Mouse (Mus musculus): Measurements from ENCODE around the gene Kcnk3. TPM values are rescaled to one million over a fixed set of nuclear protein-coding genes. Genes with fewer than 3 reads are reported as not detected.

Gene Kcnk3
- polyA plus RNA-seq, 1 experiment from 2014 or later: 0.26 TPM

DNA sequence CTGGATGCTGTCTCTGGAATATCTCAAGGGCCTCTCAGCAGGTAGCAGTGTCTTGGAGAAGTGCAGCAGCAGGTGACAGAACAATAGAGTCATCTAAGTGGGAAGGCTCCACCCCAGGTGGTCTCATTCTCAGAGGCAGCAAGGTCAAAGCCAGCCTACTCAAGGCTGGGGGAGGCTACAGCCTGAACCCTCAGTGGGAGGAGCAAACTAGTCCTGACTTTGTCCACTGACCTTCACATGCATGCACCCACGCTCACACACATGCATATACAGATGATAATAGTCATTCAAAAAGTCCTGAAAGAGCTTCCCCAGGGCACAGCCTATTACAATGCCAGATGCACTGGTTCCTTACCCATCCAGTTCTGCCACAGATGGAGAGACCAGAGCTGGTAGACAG lies 72.3 kb downstream of the Kcnk3 start:
- Histone ChIP-seq H3K9ac (replicated peaks) (no peak overlapping the region), H3K9me3 (ENCODE audit: low read length) (no peaks in the 10 kb centered on the region), H3K4me1 (ENCODE audit: insufficient read depth) (no peaks in the 10 kb centered on the region), H3K4me3 (ENCODE audit: low read depth, low read length) (no peak overlapping the region), H3K4me2 (ENCODE audit: low read depth, low read length) (no peak overlapping the region), H3K27ac (ENCODE audit: low read depth) (no peak overlapping the region), H3K36me3 (replicated peaks; ENCODE audit: insufficient read depth, low read length) (peaks cover 23% of the 10 kb centered on the region), H3K27me3 (ENCODE audit: insufficient read depth, low read length) (no peaks in the 10 kb centered on the region)
- WGBS (ENCODE audit: insufficient replicate concordance): 76% methylated on average over 1 of the region's 1 CpGs
- DNase-seq: no peak
- TF ChIP-seq CTCF (IDR thresholded peaks at IDR 0.05; ENCODE audit: low read depth): no peak
- TF ChIP-seq EP300 (IDR thresholded peaks at IDR 0.05; ENCODE audit: low read depth): no peak
- ATAC-seq: no peak

GRCm38 (mm10) chr5:30660813-30661212 lies 72.8 kb downstream of the Kcnk3 start:
- Histone ChIP-seq H3K9ac (replicated peaks) (no peak overlapping the region), H3K4me2 (ENCODE audit: low read depth, low read length) (no peak overlapping the region), H3K4me1 (ENCODE audit: insufficient read depth) (0 out of 2 replicates have a peak, but pooled peaks cover under 1% of the 10 kb centered on the region), H3K27me3 (ENCODE audit: insufficient read depth, low read length) (no peaks in the 10 kb centered on the region), H3K27ac (ENCODE audit: low read depth) (no peak overlapping the region), H3K4me3 (ENCODE audit: low read depth, low read length) (no peak overlapping the region), H3K9me3 (ENCODE audit: low read length) (no peaks in the 10 kb centered on the region), H3K36me3 (replicated peaks; ENCODE audit: insufficient read depth, low read length) (peaks cover 22% of the 10 kb centered on the region)
- ATAC-seq (no peak), DNase-seq (no peak)
- TF ChIP-seq EP300 (IDR thresholded peaks at IDR 0.05; ENCODE audit: low read depth) (no peak), CTCF (IDR thresholded peaks at IDR 0.05; ENCODE audit: low read depth) (no peak)
- WGBS (ENCODE audit: insufficient replicate concordance): 85% methylated on average over 5 of the region's 5 CpGs

DNA sequence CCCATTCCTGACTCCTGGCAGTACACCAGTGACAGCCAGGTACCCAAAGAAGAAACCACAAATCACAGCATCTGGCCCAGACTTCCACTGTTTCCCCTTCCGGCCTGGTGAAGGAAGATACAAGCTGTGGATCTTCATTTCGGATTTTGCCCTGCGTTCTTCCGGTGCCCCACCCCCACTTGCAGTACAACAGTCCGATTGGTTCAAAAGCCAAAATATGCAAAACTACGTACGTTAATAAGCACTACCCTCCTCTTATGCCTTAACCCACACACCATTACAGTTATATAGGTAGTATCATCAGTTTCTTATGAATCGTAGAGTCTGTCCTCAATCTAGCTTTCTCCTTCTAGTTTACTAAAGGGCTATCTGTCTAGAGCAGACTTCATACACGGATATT lies 77.4 kb downstream of the Kcnk3 start:
- Histone ChIP-seq H3K27me3 (ENCODE audit: insufficient read depth, low read length) (no peaks in the 10 kb centered on the region), H3K9me3 (ENCODE audit: low read length) (no peaks in the 10 kb centered on the region), H3K4me1 (ENCODE audit: insufficient read depth) (peaks cover 22% of the 10 kb centered on the region), H3K9ac (replicated peaks) (no peak overlapping the region), H3K27ac (ENCODE audit: low read depth) (peak overlapping the region; percentile 91; the same call in 1 of the 2 replicates), H3K4me3 (ENCODE audit: low read depth, low read length) (no peak overlapping the region), H3K36me3 (replicated peaks; ENCODE audit: insufficient read depth, low read length) (peaks cover 19% of the 10 kb centered on the region), H3K4me2 (ENCODE audit: low read depth, low read length) (no peak overlapping the region)
- no peak for ATAC-seq
- TF ChIP-seq CTCF (IDR thresholded peaks at IDR 0.05; ENCODE audit: low read depth): no peak
- no peak for TF ChIP-seq EP300 (IDR thresholded peaks at IDR 0.05; ENCODE audit: low read depth)
- 78% methylated on average over 9 of the region's 9 CpGs for WGBS (ENCODE audit: insufficient replicate concordance)
- no peak for DNase-seq

GRCm38 (mm10) chr5:30665968-30666367 lies 78.0 kb downstream of the Kcnk3 start:
- 23% methylated on average over 6 of the region's 6 CpGs for WGBS (ENCODE audit: insufficient replicate concordance)
- ATAC-seq (no peak), DNase-seq (no peak)
- Histone ChIP-seq H3K4me1 (ENCODE audit: insufficient read depth) (peaks cover 22% of the 10 kb centered on the region), H3K9me3 (ENCODE audit: low read length) (no peaks in the 10 kb centered on the region), H3K36me3 (replicated peaks; ENCODE audit: insufficient read depth, low read length) (peaks cover 20% of the 10 kb centered on the region), H3K4me3 (ENCODE audit: low read depth, low read length) (peak overlapping the region; percentile 94), H3K27ac (ENCODE audit: low read depth) (peak overlapping the region; percentile 91), H3K27me3 (ENCODE audit: insufficient read depth, low read length) (no peaks in the 10 kb centered on the region), H3K4me2 (ENCODE audit: low read depth, low read length) (peak overlapping the region; percentile 68), H3K9ac (replicated peaks) (peak overlapping the region; percentile 96)
- no peak for TF ChIP-seq EP300 (IDR thresholded peaks at IDR 0.05; ENCODE audit: low read depth)
- no peak for TF ChIP-seq CTCF (IDR thresholded peaks at IDR 0.05; ENCODE audit: low read depth)

- ATAC-seq (peak; percentile 93), DNase-seq (peak; percentile 91)
- Histone ChIP-seq H3K36me3 (replicated peaks; ENCODE audit: insufficient read depth, low read length) (peaks cover 26% of the 10 kb centered on the region), H3K4me1 (ENCODE audit: insufficient read depth) (peaks cover 22% of the 10 kb centered on the region), H3K4me2 (ENCODE audit: low read depth, low read length) (peak within 1 kb of the TSS; percentile 68), H3K4me3 (ENCODE audit: low read depth, low read length) (peak within 1 kb of the TSS; percentile 94), H3K27ac (ENCODE audit: low read depth) (peak within 1 kb of the TSS; percentile 95), H3K9me3 (ENCODE audit: low read length) (no peaks in the 10 kb centered on the region), H3K9ac (replicated peaks) (peak within 1 kb of the TSS; percentile 96), H3K27me3 (ENCODE audit: insufficient read depth, low read length) (no peaks in the 10 kb centered on the region)
- under 1% methylated on average over 40 of the region's 40 CpGs for WGBS (ENCODE audit: insufficient replicate concordance)
- TF ChIP-seq CTCF (IDR thresholded peaks at IDR 0.05; ENCODE audit: low read depth) (no peak), EP300 (IDR thresholded peaks at IDR 0.05; ENCODE audit: low read depth) (peak; percentile 70)
Observed at GRCm38 (mm10) chr5:30666391-30667195, 78.6 kb downstream of the Kcnk3 start, which contains the start of gene Cenpa. TSS of gene Cenpa (plus strand) at chr5:30666777.

GRCm38 (mm10) chr5:30667215-30667614 lies 79.2 kb downstream of the Kcnk3 start:
- ATAC-seq (no peak), DNase-seq (no peak)
- H3K9me3 ChIP-seq (ENCODE audit: low read length): no peaks in the 10 kb centered on the region
- no peaks in the 10 kb centered on the region for H3K27me3 ChIP-seq (ENCODE audit: insufficient read depth, low read length)
- TF ChIP-seq EP300 (IDR thresholded peaks at IDR 0.05; ENCODE audit: low read depth): no peak
- TF ChIP-seq CTCF (IDR thresholded peaks at IDR 0.05; ENCODE audit: low read depth): no peak
- peak overlapping the region; percentile 95 for H3K27ac ChIP-seq (ENCODE audit: low read depth)
- H3K9ac ChIP-seq (replicated peaks): peak overlapping the region; percentile 96
- peak overlapping the region; percentile 94 for H3K4me3 ChIP-seq (ENCODE audit: low read depth, low read length)
- under 1% methylated on average over 13 of the region's 13 CpGs for WGBS (ENCODE audit: insufficient replicate concordance)
- H3K36me3 ChIP-seq (replicated peaks; ENCODE audit: insufficient read depth, low read length): peaks cover 32% of the 10 kb centered on the region
- peaks cover 22% of the 10 kb centered on the region for H3K4me1 ChIP-seq (ENCODE audit: insufficient read depth)
- peak overlapping the region; percentile 68 for H3K4me2 ChIP-seq (ENCODE audit: low read depth, low read length)

Measured in liver, postnatal 0 days (tissue).